Mouse (Mus musculus): ENCODE measurements around the gene Dusp15. TPM values are rescaled to one million over a fixed set of nuclear protein-coding genes. Genes with fewer than 3 reads are reported as not detected.
A peak's percentile ranks its signal among the peaks of the same experiment; 100 is the strongest.

The Dusp15 gene
- polyA plus RNA-seq, 1 experiment from 2014 or later: 7.2 TPM

DNA sequence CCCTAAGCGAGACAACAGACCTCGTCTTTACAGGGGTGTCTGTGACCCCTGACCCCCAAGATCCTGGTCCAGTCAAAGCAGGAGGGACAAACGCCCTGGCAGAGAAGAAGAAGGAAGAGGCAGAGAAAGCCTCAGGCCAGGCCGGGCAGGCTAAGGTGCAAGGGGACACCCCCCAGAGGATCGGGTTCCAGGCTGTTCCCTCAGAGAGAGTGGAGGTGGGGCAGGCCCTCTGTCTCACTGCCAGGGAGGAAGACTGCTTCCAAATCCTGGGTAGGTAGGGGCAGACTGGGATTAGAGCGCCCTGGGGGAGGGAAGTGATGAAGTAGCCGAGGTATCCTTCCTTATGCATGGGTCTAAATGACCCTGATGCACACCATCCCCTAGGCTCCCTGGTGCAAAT, 38.0 kb downstream of the Dusp15 start:
- Histone ChIP-seq H3K9me3 (no peaks in the 10 kb centered on the region), H3K4me3 (no peak overlapping the region), H3K36me3 (no peaks in the 10 kb centered on the region), H3K27me3 (peaks cover 57% of the 10 kb centered on the region), H3K27ac (no peak overlapping the region), H3K4me2 (no peak overlapping the region), H3K9ac (no peak overlapping the region), H3K4me1 (replicated peaks) (peaks cover 13% of the 10 kb centered on the region)
- WGBS: 39% methylated on average over 7 of the region's 7 CpGs
- ATAC-seq (ENCODE audit: low FRiP score): no peak

GRCm38 (mm10) chr2:152911432-152911831, 40.1 kb downstream of the Dusp15 start:
- Histone ChIP-seq H3K27ac (no peak overlapping the region), H3K9ac (no peak overlapping the region), H3K4me2 (no peak overlapping the region), H3K4me3 (no peak overlapping the region), H3K36me3 (no peaks in the 10 kb centered on the region), H3K9me3 (no peaks in the 10 kb centered on the region), H3K4me1 (replicated peaks) (peaks cover 22% of the 10 kb centered on the region), H3K27me3 (peaks cover 49% of the 10 kb centered on the region)
- ATAC-seq (ENCODE audit: low FRiP score): no peak
- 30% methylated on average over 6 of the region's 6 CpGs for WGBS

DNA sequence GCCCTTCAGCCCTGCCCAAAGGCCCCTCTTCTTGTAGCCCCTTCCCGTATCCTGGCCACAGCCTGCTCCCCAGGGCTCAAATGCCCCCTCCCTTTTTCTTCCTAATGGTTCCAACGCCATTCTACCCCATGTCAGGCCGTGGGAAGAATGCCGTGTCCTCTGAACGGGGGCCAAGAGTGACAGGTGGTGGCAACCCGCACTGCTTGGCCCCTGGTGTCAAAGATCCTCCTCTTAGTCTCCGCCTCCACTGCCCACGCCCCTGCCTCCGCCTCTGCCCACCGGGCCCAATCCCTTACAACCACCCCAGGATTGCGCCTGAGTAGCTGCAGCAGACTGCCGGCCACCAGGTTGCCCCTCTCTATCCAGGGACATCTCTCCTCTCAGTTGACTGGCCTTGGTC, 40.5 kb downstream of the Dusp15 start, which contains the start of gene Mylk2:
Gene Mylk2, plus strand, starts transcription at position 322 of the 400 bp plus-strand sequence.
- H3K27ac ChIP-seq: no peak within 1 kb of the TSS
- WGBS: 22% methylated on average over 12 of the region's 12 CpGs
- H3K4me1 ChIP-seq (replicated peaks): peaks cover 24% of the 10 kb centered on the region

GRCm38 (mm10) chr2:152909848-152910247, 41.6 kb downstream of the Dusp15 start:
- H3K27ac ChIP-seq: no peak overlapping the region
- peaks cover 24% of the 10 kb centered on the region for H3K4me1 ChIP-seq (replicated peaks)
- 83% methylated on average over 6 of the region's 6 CpGs for WGBS
- no peaks in the 10 kb centered on the region for H3K36me3 ChIP-seq
- no peak overlapping the region for H3K4me2 ChIP-seq
- peaks cover 42% of the 10 kb centered on the region for H3K27me3 ChIP-seq
- H3K9me3 ChIP-seq: no peaks in the 10 kb centered on the region
- no peak for ATAC-seq (ENCODE audit: low FRiP score)
- H3K4me3 ChIP-seq: no peak overlapping the region
- no peak overlapping the region for H3K9ac ChIP-seq

More for the DNA sequence above, 40.5 kb downstream of the Dusp15 start, which contains the start of gene Mylk2:
- Histone ChIP-seq H3K9ac (no peak within 1 kb of the TSS), H3K9me3 (no peaks in the 10 kb centered on the region), H3K4me2 (no peak within 1 kb of the TSS), H3K4me3 (no peak within 1 kb of the TSS), H3K27me3 (peaks cover 49% of the 10 kb centered on the region), H3K36me3 (no peaks in the 10 kb centered on the region)
- no peak for ATAC-seq (ENCODE audit: low FRiP score)

GRCm38 (mm10) chr2:152907114-152907943, 44.2 kb downstream of the Dusp15 start:
- no peaks in the 10 kb centered on the region for H3K36me3 ChIP-seq
- no peak overlapping the region for H3K4me3 ChIP-seq
- peaks cover 24% of the 10 kb centered on the region for H3K27me3 ChIP-seq
- 46% methylated on average over 14 of the region's 14 CpGs for WGBS
- peaks cover 20% of the 10 kb centered on the region for H3K4me1 ChIP-seq (replicated peaks)
- H3K27ac ChIP-seq: no peak overlapping the region
- no peak overlapping the region for H3K9ac ChIP-seq
- no peak overlapping the region for H3K4me2 ChIP-seq
- H3K9me3 ChIP-seq: no peaks in the 10 kb centered on the region
- no peak for ATAC-seq (ENCODE audit: low FRiP score)

GRCm38 (mm10) chr2:152906274-152907037, 45.0 kb downstream of the Dusp15 start:
- no peak for ATAC-seq (ENCODE audit: low FRiP score)
- Histone ChIP-seq H3K4me2 (no peak overlapping the region), H3K9me3 (no peaks in the 10 kb centered on the region), H3K27me3 (peaks cover 16% of the 10 kb centered on the region), H3K4me3 (no peak overlapping the region), H3K36me3 (no peaks in the 10 kb centered on the region), H3K27ac (no peak overlapping the region), H3K9ac (peak overlapping the region; percentile 39; the same call in 1 of the 2 replicates), H3K4me1 (replicated peaks) (peaks cover 20% of the 10 kb centered on the region)
- 61% methylated on average over 9 of the region's 9 CpGs for WGBS

DNA sequence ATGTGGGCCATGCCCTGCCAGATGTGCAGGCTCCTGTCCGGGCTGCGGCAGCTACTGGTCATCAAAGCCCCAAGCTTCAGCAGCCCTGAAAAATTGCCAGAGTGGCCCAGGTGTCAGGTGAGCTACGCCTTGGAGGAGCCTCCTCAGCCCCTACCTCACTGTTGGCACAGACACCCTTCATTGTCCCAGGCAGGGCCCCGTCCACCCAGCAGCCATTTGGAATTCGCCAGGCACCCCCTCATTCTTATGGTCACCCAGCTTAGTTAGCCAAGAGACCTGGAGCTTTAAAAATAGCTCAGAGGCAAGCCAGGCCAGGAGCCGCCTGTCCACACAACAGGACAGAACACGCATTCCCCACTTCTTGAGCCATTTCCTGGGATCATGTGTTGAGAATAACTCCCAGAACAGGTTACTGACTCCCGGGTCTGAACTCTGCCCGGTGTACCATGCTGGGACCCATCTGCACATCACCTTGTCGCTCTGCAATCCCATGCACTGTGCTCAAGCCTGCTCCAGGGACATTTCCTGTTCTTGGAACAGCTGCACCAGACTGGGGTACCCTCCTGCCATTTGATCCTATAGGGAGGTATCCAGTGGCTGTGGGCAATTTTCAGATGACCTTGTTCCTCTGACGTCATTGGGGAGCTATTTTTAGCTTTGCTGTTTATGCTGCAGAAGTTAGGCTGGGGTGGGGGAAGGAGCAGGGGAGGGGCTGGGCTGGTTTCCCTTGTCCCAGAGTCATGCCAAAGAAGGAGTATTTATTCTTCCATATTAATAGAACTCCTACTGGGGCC, 46.3 kb downstream of the Dusp15 start:
- Histone ChIP-seq H3K9me3 (no peaks in the 10 kb centered on the region), H3K4me1 (replicated peaks) (peaks cover 14% of the 10 kb centered on the region), H3K4me3 (no peak overlapping the region), H3K36me3 (no peaks in the 10 kb centered on the region), H3K9ac (no peak overlapping the region), H3K27me3 (peaks cover 3% of the 10 kb centered on the region), H3K4me2 (no peak overlapping the region), H3K27ac (no peak overlapping the region)
- 74% methylated on average over 11 of the region's 11 CpGs for WGBS
- no peak for ATAC-seq (ENCODE audit: low FRiP score)

DNA sequence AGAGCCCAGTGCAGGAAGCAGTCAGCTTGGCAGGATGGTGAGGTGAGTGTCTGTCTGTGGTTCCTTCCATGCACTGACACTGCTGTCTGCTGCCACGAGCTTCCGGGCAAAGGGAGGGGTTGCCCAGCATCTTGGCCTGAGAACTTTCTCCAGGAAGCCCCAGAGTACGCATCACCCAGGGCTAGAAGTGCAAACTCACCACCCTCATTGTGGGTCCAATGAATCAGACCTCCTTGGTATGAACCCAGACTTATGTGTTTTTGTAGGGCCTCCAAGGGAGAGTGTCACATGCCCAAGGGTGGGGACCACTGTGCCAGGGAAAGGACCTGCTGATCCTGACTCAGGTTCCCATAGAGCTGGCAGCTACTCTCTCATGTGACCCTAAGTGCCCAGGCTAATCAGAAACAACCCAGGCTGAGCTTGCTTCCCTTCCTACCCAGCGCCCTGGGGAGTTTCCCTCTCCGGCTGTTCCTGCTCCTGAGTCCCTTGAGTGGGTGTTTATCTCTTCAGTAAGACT, 47.3 kb downstream of the Dusp15 start:
- Histone ChIP-seq H3K9me3 (no peaks in the 10 kb centered on the region), H3K27me3 (no peaks in the 10 kb centered on the region), H3K4me2 (no peak overlapping the region), H3K36me3 (no peaks in the 10 kb centered on the region), H3K9ac (no peak overlapping the region), H3K4me1 (replicated peaks) (peaks cover 14% of the 10 kb centered on the region), H3K27ac (no peak overlapping the region), H3K4me3 (no peak overlapping the region)
- ATAC-seq (ENCODE audit: low FRiP score): no peak
- WGBS: 83% methylated on average over 5 of the region's 5 CpGs

DNA sequence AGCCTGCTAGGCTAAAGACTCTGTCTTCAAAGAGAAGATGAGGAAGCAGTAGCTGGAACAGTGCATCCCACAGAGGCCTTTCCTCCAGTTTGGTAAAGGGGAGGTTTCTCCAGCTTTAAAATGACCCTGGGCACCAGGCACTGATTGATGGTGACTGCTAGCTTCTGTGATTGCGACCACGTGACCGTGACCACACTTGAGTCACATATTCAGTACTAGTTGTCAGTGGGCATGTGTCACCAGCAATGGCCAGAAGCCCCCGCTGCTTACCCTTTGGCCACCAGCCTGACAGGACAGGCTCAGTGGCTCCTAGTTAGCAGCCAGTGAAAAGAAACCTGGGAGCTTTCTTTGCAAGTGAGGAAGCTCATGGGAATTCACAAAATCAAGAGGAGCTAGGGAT, 47.9 kb downstream of the Dusp15 start:
- Histone ChIP-seq H3K4me1 (replicated peaks) (peaks cover 14% of the 10 kb centered on the region), H3K27me3 (no peaks in the 10 kb centered on the region), H3K36me3 (no peaks in the 10 kb centered on the region), H3K9me3 (no peaks in the 10 kb centered on the region), H3K9ac (no peak overlapping the region), H3K4me3 (no peak overlapping the region), H3K4me2 (no peak overlapping the region), H3K27ac (no peak overlapping the region)
- no peak for ATAC-seq (ENCODE audit: low FRiP score)
- 69% methylated on average over 4 of the region's 4 CpGs for WGBS

DNA sequence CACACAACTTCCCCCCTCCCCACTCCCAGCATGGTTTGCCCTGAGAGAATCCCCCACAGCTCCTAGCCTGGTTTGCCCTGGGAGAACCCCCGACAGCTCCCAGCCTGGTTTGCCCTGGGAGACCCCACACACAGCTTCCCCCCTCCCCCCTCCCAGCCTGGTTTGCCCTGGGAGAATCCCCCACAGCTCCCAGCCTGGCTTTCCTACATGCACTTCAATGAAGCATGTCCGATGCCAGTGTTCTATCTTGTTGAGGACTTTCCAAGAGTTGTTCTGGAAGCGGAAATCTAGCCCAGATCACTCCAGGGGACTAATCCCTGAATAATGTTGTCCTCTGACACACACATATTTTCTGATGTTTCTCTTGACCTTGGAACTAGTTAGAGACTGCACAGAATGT, 48.8 kb downstream of the Dusp15 start:
- WGBS: 35% methylated on average over 3 of the region's 3 CpGs
- H3K36me3 ChIP-seq: no peaks in the 10 kb centered on the region

GRCm38 (mm10) chr2:152901296-152901695, 50.2 kb downstream of the Dusp15 start:
- no peak for ATAC-seq (ENCODE audit: low FRiP score)
- H3K36me3 ChIP-seq: no peaks in the 10 kb centered on the region
- 93% methylated on average over 15 of the region's 15 CpGs for WGBS

More for the DNA sequence above, 48.8 kb downstream of the Dusp15 start:
- Histone ChIP-seq H3K9ac (no peak overlapping the region), H3K9me3 (no peaks in the 10 kb centered on the region), H3K4me3 (no peak overlapping the region), H3K4me2 (no peak overlapping the region), H3K4me1 (replicated peaks) (peaks cover 14% of the 10 kb centered on the region), H3K27me3 (no peaks in the 10 kb centered on the region), H3K27ac (no peak overlapping the region)
- no peak for ATAC-seq (ENCODE audit: low FRiP score)

DNA sequence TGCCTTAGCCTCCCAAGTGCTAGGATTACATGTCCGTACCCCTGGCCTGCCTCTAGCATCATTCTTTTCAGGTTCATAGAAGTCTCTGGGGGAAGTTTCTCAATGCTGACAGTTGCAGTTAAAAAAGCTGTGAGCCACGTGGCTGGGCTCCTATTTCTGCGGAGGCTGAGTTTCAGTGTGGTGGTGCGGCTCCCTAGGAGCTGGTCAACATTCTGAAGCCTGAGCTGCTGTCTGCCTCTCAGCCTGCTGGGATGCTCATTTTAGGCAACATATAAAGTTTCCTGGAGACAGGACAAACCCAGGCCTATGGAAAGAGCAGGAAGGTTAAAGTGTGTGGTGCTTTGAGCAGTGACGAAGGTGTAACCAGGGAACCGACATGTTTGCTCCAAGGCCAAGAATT, 52.5 kb downstream of the Dusp15 start:
- ATAC-seq (ENCODE audit: low FRiP score): no peak
- WGBS: 78% methylated on average over 6 of the region's 6 CpGs
- H3K36me3 ChIP-seq: peaks cover 3% of the 10 kb centered on the region; the same call in 1 of the 2 replicates

More at GRCm38 (mm10) chr2:152901296-152901695, 50.2 kb downstream of the Dusp15 start:
- H3K9ac ChIP-seq: no peak overlapping the region
- H3K4me1 ChIP-seq (replicated peaks): peaks cover under 1% of the 10 kb centered on the region; the same call in 1 of the 2 replicates
- no peak overlapping the region for H3K4me3 ChIP-seq
- no peaks in the 10 kb centered on the region for H3K9me3 ChIP-seq
- no peak overlapping the region for H3K27ac ChIP-seq
- no peaks in the 10 kb centered on the region for H3K27me3 ChIP-seq
- H3K4me2 ChIP-seq: no peak overlapping the region

More for the DNA sequence above, 52.5 kb downstream of the Dusp15 start:
- Histone ChIP-seq H3K27me3 (no peaks in the 10 kb centered on the region), H3K9ac (no peak overlapping the region), H3K9me3 (no peaks in the 10 kb centered on the region), H3K4me2 (no peak overlapping the region), H3K27ac (no peak overlapping the region), H3K4me3 (no peak overlapping the region), H3K4me1 (replicated peaks) (no peaks in the 10 kb centered on the region; the same call in 1 of the 2 replicates)
